Mouse (Mus musculus) embryonic fibroblast, embryonic 13.5 days (primary cell): ENCODE data around the gene Mdfi.

Experiments
- CTCF ChIP-seq: IDR thresholded peaks from 2 replicates; pipeline ENCODE4 v1.5.1; 2011; ENCODE audit warnings: mild to moderate bottlenecking, control low read depth, low read length, moderate library complexity, borderline replicate concordance; ENCODE audit not compliant: insufficient read depth
- POLR2A ChIP-seq: IDR thresholded peaks from 2 replicates; pipeline ENCODE4 v1.6.1; 2011; ENCODE audit warnings: low read depth, mild to moderate bottlenecking, control low read depth, low read length, moderate library complexity

GRCm38 (mm10) chr17:47773604-47774003 is 60.9 kb downstream of the Mdfi start:
- TF ChIP-seq CTCF = no peak
- no peak for TF ChIP-seq POLR2A
